Mouse (Mus musculus) gastrocnemius, postnatal 10 days (tissue): ENCODE results near the gene Gm15155. TPM values are rescaled to one million over a fixed set of nuclear protein-coding genes. Genes with fewer than 3 reads are reported as not detected.
"Not testable (repeated sequence)": the region's sequence is repeated elsewhere in the genome, so short reads cannot be mapped to it uniquely, and the experiment has no call there.

Experiments used
- DNase-seq: peaks from one replicate; pipeline ENCODE4 v3.0.0; 2021; ENCODE audit warnings: mixed read lengths
- total RNA-seq, 2 experiments: library from RNA; stranded (reverse); gene quantifications; 2 replicates each; pipeline ENCODE4 v1.2.3; 2021

The Gm15155 gene
- total RNA-seq, 2 experiments from 2014 or later = not detected

GRCm38 (mm10) chrX:156155776-156156175 lies 531.2 kb downstream of the Gm15155 start:
- no peak for DNase-seq

GRCm38 (mm10) chrX:156171587-156171986 lies 547.0 kb downstream of the Gm15155 start:
- no peak for DNase-seq

DNA sequence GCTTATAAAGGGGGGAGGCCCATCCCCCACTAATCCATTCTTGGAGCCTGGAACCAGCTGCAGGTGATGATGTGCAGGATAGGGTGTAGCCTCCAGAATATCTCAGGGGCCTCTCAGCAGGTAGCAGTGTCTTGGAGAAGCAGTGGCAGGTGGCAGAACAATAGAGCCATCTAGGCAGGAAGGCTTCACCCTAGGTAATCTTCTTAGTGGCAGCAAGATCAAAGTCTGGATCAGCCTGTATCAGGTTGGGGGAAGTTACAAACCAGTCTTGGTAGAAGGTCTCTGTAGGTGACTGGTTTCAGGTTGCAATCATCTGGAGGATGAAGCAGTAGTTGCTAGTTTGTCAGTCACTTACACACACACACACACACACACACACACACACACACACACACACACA lies 679.3 kb downstream of the Gm15155 start:
- DNase-seq = not testable (repeated sequence)

Other genes starting within 250 kb of the Gm15155 start
- under 1 TPM; 0.21 to 0.75 TPM for gene Ptchd1, start 927 bp upstream of the Gm15155 start, total RNA-seq